Mouse (Mus musculus) liver, embryonic 14.5 days (tissue): Measurements from ENCODE around the gene Ush1g.

Experiments used
- CTCF ChIP-seq: IDR thresholded peaks from 2 replicates; pipeline ENCODE4 v1.5.1; 2016; ENCODE audit warnings: antibody characterized with exemption, low read depth, control low read depth
- EP300 ChIP-seq: IDR thresholded peaks from 2 replicates; pipeline ENCODE4 v1.6.1; 2016; ENCODE audit warnings: antibody characterized with exemption, low read depth

DNA sequence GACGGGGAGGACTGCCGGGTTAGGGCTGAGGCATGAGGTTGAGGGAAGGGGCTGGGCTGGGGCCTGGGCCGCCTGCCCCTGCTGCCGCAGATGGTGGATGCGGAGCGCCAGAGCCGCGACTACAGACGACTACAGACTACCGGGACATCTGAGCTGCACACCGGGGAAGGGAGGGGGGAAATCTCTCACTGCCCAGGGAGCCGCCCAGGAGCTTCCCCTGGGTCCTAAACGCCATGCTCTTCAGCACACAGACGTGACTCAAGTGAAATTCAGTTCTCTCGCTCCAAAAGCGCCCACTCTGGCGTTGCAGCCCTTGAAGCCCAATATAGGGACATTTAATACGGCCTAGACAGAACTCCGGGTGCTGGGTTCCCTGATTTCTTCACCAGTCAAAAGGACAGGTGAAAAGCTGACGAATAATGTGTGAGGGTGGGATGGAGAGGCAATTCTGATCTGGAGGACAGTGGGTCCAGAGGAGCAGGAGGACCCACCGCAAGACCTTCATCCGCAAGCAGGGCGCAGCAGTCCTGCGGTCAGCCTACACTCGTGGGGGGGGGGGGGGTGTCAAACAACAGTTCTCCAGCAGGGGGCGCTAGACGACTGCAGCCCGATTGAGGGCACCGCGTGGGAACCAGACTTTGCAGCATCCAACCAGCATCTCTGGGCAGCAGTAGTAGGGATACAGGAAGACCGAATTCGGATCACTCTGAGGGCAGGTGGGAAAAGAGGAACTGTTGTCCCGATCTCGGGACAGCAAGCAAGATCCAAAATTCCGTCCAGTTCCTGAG lies at the start of gene Ush1g:
- peak; percentile 96 for TF ChIP-seq CTCF
- TF ChIP-seq EP300, result no peak
